In genomic region chr15:82953096-82953495, GRCm38 (mm10) we compare ENCODE assay signal across 17 mouse cellular contexts. TPM values are rescaled to one million over a fixed set of nuclear protein-coding genes. Genes with fewer than 3 reads are reported as not detected.
DNase-seq lines count a peak whose midpoint lies in the region; ATAC-seq lines count a peak whose summit lies in the region.
"Had no signal": no experiment of that assay in that cellular context is flagged by ENCODE, and none has a peak within 500 bp of the region (broad histone marks: within the 10 kb centered on the region; RNA-seq: fewer than 3 reads in every experiment).

No protein-coding gene starts in this region.

- H3K4me1 ChIP-seq in midbrain, embryonic 11.5 days (ENCODE audit: control insufficient read depth, insufficient read depth, low read length) = peaks cover 21% of the 10 kb centered on the region
- peaks cover 63% of the 10 kb centered on the region for H3K4me1 ChIP-seq in midbrain, embryonic 15.5 days
- H3K4me1 ChIP-seq in forebrain, embryonic 11.5 days (replicated peaks; ENCODE audit: control insufficient read depth, insufficient read depth, low read length) = peaks cover 26% of the 10 kb centered on the region
- H3K4me1 ChIP-seq in hindbrain, embryonic 12.5 days = peaks cover 86% of the 10 kb centered on the region
- peaks cover 99% of the 10 kb centered on the region for H3K4me1 ChIP-seq in neural tube, embryonic 13.5 days (replicated peaks)
- H3K4me1 ChIP-seq: liver, embryonic 15.5 days had no signal

- no peaks in the 10 kb centered on the region for H3K36me3 ChIP-seq in midbrain, embryonic 11.5 days (ENCODE audit: control insufficient read depth, insufficient read depth, low read length)
- H3K36me3 ChIP-seq in midbrain, embryonic 15.5 days (replicated peaks) = no peaks in the 10 kb centered on the region
- no peaks in the 10 kb centered on the region for H3K36me3 ChIP-seq in forebrain, embryonic 11.5 days (ENCODE audit: control insufficient read depth, insufficient read depth, low read length)
- H3K36me3 ChIP-seq in hindbrain, embryonic 12.5 days = no peaks in the 10 kb centered on the region
- H3K36me3 ChIP-seq in neural tube, embryonic 13.5 days = no peaks in the 10 kb centered on the region
- H3K36me3 ChIP-seq: heart, embryonic 15.5 days; liver, embryonic 15.5 days had no signal

- peak overlapping the region; percentile 42; the same call in 1 of the 2 replicates for H3K27ac ChIP-seq in midbrain, embryonic 11.5 days (ENCODE audit: low read depth, low read length)
- H3K27ac ChIP-seq in midbrain, embryonic 15.5 days = no peak overlapping the region
- no peak overlapping the region for H3K27ac ChIP-seq in forebrain, embryonic 11.5 days (ENCODE audit: low read depth, low read length)
- H3K27ac ChIP-seq in hindbrain, embryonic 12.5 days = peak overlapping the region; percentile 70
- H3K27ac ChIP-seq in neural tube, embryonic 13.5 days (replicated peaks) = peak overlapping the region; percentile 74
- H3K27ac ChIP-seq: heart, embryonic 15.5 days; limb, embryonic 13.5 days; liver, embryonic 15.5 days had no signal

- WGBS in midbrain, embryonic 11.5 days = 30% methylated on average over 4 of the region's 4 CpGs
- WGBS in midbrain, embryonic 15.5 days = 19% methylated on average over 4 of the region's 4 CpGs
- 29% methylated on average over 4 of the region's 4 CpGs for WGBS in forebrain, embryonic 11.5 days
- 20% methylated on average over 4 of the region's 4 CpGs for WGBS in hindbrain, embryonic 12.5 days
- 15% methylated on average over 4 of the region's 4 CpGs for WGBS in neural tube, embryonic 13.5 days

- peaks cover 28% of the 10 kb centered on the region for H3K27me3 ChIP-seq in midbrain, embryonic 11.5 days (ENCODE audit: control insufficient read depth, insufficient read depth, low read length)
- no peaks in the 10 kb centered on the region for H3K27me3 ChIP-seq in midbrain, embryonic 15.5 days (replicated peaks)
- peaks cover 8% of the 10 kb centered on the region; the same call in 1 of the 2 replicates for H3K27me3 ChIP-seq in forebrain, embryonic 11.5 days (ENCODE audit: control insufficient read depth, insufficient read depth, low read length)
- peaks cover 84% of the 10 kb centered on the region for H3K27me3 ChIP-seq in hindbrain, embryonic 12.5 days
- peaks cover 88% of the 10 kb centered on the region for H3K27me3 ChIP-seq in neural tube, embryonic 13.5 days

- H3K4me2 ChIP-seq in midbrain, embryonic 11.5 days = no peak overlapping the region
- H3K4me2 ChIP-seq in midbrain, embryonic 15.5 days = no peak overlapping the region
- H3K4me2 ChIP-seq in forebrain, embryonic 11.5 days (ENCODE audit: low read depth, low read length, severe bottlenecking) = no peak overlapping the region
- H3K4me2 ChIP-seq in hindbrain, embryonic 12.5 days (replicated peaks) = 0 out of 2 replicates have a peak overlapping the region, but pooled peaks have one; percentile 5
- H3K4me2 ChIP-seq in neural tube, embryonic 13.5 days = no peak overlapping the region
- H3K4me2 ChIP-seq: limb, embryonic 13.5 days; liver, embryonic 15.5 days had no signal

- DNase-seq in midbrain, embryonic 11.5 days (ENCODE audit: low spot score, missing footprints) = no peak
- no peak for DNase-seq in forebrain, embryonic 11.5 days (ENCODE audit: low spot score)
- DNase-seq in kidney, postnatal 36 days = no peak
- DNase-seq: adrenal gland, postnatal 36 days; cerebellum, adult 9-10 months; heart, adult 18-20 months; kidney, adult 18-20 months; kidney, postnatal 4 days; thymus, postnatal 36 days had no signal

- ATAC-seq in midbrain, embryonic 11.5 days (ENCODE audit: low FRiP score) = 0 out of 2 replicates have a peak, but pooled peaks have one; percentile 12
- no peak for ATAC-seq in midbrain, embryonic 15.5 days (replicated peaks)
- ATAC-seq in forebrain, embryonic 11.5 days (replicated peaks; ENCODE audit: low FRiP score) = peak; percentile 38; the same call in 1 of the 2 replicates
- ATAC-seq in hindbrain, embryonic 12.5 days (ENCODE audit: low FRiP score) = peak; percentile 29; the same call in 1 of the 2 replicates
- no peak for ATAC-seq in neural tube, embryonic 13.5 days (ENCODE audit: low read depth)
- ATAC-seq in granulocyte monocyte progenitor cell, adult 5-6 weeks (replicated peaks; ENCODE audit: poor library complexity, severe bottlenecking) = no peak

- H3K9me3 ChIP-seq in midbrain, embryonic 11.5 days (ENCODE audit: control insufficient read depth, low read length) = no peaks in the 10 kb centered on the region
- H3K9me3 ChIP-seq in midbrain, embryonic 15.5 days = no peaks in the 10 kb centered on the region
- no peaks in the 10 kb centered on the region for H3K9me3 ChIP-seq in forebrain, embryonic 11.5 days (ENCODE audit: control insufficient read depth, low read length)
- no peaks in the 10 kb centered on the region for H3K9me3 ChIP-seq in hindbrain, embryonic 12.5 days (replicated peaks)
- no peaks in the 10 kb centered on the region for H3K9me3 ChIP-seq in neural tube, embryonic 13.5 days
- H3K9me3 ChIP-seq: heart, embryonic 15.5 days; limb, embryonic 13.5 days; liver, embryonic 15.5 days had no signal

- H3K9ac ChIP-seq in midbrain, embryonic 11.5 days (ENCODE audit: low read length) = no peak overlapping the region
- no peak overlapping the region for H3K9ac ChIP-seq in midbrain, embryonic 15.5 days
- no peak overlapping the region for H3K9ac ChIP-seq in forebrain, embryonic 11.5 days (ENCODE audit: low read length)
- no peak overlapping the region for H3K9ac ChIP-seq in hindbrain, embryonic 12.5 days
- peak overlapping the region; percentile 38; the same call in 1 of the 2 replicates for H3K9ac ChIP-seq in neural tube, embryonic 13.5 days
- H3K9ac ChIP-seq: heart, embryonic 15.5 days; limb, embryonic 13.5 days; liver, embryonic 15.5 days had no signal

- no peak overlapping the region for H3K4me3 ChIP-seq in midbrain, embryonic 11.5 days (ENCODE audit: low read depth, low read length)
- H3K4me3 ChIP-seq in midbrain, embryonic 15.5 days = no peak overlapping the region
- no peak overlapping the region for H3K4me3 ChIP-seq in forebrain, embryonic 11.5 days (ENCODE audit: low read depth, low read length)
- no peak overlapping the region for H3K4me3 ChIP-seq in hindbrain, embryonic 12.5 days
- no peak overlapping the region for H3K4me3 ChIP-seq in neural tube, embryonic 13.5 days
- H3K4me3 ChIP-seq: heart, embryonic 15.5 days; limb, embryonic 13.5 days; liver, embryonic 15.5 days; myocyte had no signal

RNA-seq across cellular contexts. Expression of gene Tcf20, which starts 34.6 kb away (rescaled TPM):
- polyA plus RNA-seq in midbrain, embryonic 11.5 days (2014; fragmentation: Nextera tagmentation; extraction: Ambion mirVana) = 12.3 and 13.5 TPM in 2 replicates
- polyA plus RNA-seq in midbrain, embryonic 15.5 days (2015; fragmentation: Nextera tagmentation; extraction: Ambion mirVana) = 15.1 and 15.9 TPM in 2 replicates
- polyA plus RNA-seq in forebrain, embryonic 11.5 days (2014; fragmentation: Nextera tagmentation; extraction: Ambion mirVana) = 12.1 and 12.6 TPM in 2 replicates
- 12.4 and 14.0 TPM in 2 replicates for polyA plus RNA-seq in hindbrain, embryonic 12.5 days (2016; fragmentation: Nextera tagmentation; extraction: Ambion mirVana)
- polyA plus RNA-seq in neural tube, embryonic 13.5 days (2015; fragmentation: Nextera tagmentation; extraction: Ambion mirVana) = 11.8 and 12.7 TPM in 2 replicates
- total RNA-seq in granulocyte monocyte progenitor cell, adult 5-6 weeks (2014; fragmentation: Nextera tagmentation) = 52.2 and 56.9 TPM in 2 replicates
- 76.8 and 81.2 TPM in 2 replicates for total RNA-seq in granulocyte monocyte progenitor cell, adult 5-6 weeks (2017)

Comparison
In these comparisons a context has a peak if more than half of its experiments do, and no peak if none do; other contexts are left out.
1. ATAC-seq: peak in midbrain, embryonic 11.5 days (single experiment), forebrain, embryonic 11.5 days (single experiment) and hindbrain, embryonic 12.5 days (single experiment); none in midbrain, embryonic 15.5 days (single experiment), neural tube, embryonic 13.5 days (single experiment) and granulocyte monocyte progenitor cell, adult 5-6 weeks (single experiment).
2. H3K27ac ChIP-seq: peak in midbrain, embryonic 11.5 days (single experiment), hindbrain, embryonic 12.5 days (single experiment) and neural tube, embryonic 13.5 days (single experiment); none in midbrain, embryonic 15.5 days (single experiment) and forebrain, embryonic 11.5 days (single experiment).